Mouse (Mus musculus) liver, adult 2 months (tissue): Measurements from ENCODE around the gene Atxn7l1.

ENCODE experiments used
- CTCF ChIP-seq: fragments of 200-500 bp; IDR thresholded peaks from 2 replicates; pipeline ENCODE4 v1.5.1; 2011; ENCODE audit warnings: low read depth, low read length, control low read depth
- POLR2A ChIP-seq: fragments of 200-500 bp; IDR thresholded peaks from 2 replicates; pipeline ENCODE4 v1.6.1; 2011; ENCODE audit warnings: low read length, control low read depth; ENCODE audit not compliant: insufficient read depth; ENCODE audit errors: extremely low read depth

DNA sequence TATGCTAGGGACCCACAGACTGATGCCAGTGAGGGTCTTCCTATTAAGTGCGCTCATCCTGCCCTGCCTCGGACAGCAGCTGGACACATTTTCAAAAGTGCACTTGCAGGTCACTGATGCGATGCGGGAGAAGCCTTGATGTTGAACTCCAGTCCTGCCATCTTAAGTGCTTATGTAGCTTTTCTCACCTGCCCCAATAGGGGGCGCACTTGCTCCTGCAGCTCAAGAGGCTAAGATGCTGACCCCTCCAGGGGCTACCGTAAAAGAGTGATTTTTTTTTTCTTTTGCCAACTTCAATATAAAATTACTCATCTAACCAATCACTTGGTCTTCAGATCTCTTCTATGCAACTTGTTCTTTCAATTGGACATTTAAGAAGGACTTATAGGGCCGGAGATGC is 175.1 kb downstream of the Atxn7l1 start:
- TF ChIP-seq POLR2A, result no peak
- peak; percentile 61 for TF ChIP-seq CTCF
